ENCODE assay signal across 9 mouse cellular contexts in genomic region chr16:31754172-31755025, GRCm38 (mm10).
A peak's percentile ranks its signal among the peaks of the same experiment; 100 is the strongest.
DNase-seq lines count a peak whose midpoint lies in the region; ATAC-seq and TF ChIP-seq lines count a peak whose summit lies in the region.
"Had no signal": no experiment of that assay in that cellular context is flagged by ENCODE, and none has a peak within 500 bp of the region (broad histone marks: within the 10 kb centered on the region; RNA-seq: fewer than 3 reads in every experiment).

No protein-coding gene starts in this region.

- H3K4me3 ChIP-seq in spleen, adult 2 months (ENCODE audit: extremely low read depth, insufficient read depth, insufficient read length): peak overlapping the region; percentile 28
- H3K4me3 ChIP-seq in stomach, postnatal 0 days (ENCODE audit: low read depth, low read length): no peak overlapping the region
- H3K4me3 ChIP-seq in liver, embryonic 12.5 days: no peak overlapping the region

- WGBS in spleen, adult 2 months: 29% methylated on average over 19 of the region's 19 CpGs
- 53% methylated on average over 19 of the region's 19 CpGs for whole genome bisulfite sequencing in stomach, postnatal 0 days
- 73% methylated on average over 19 of the region's 19 CpGs for WGBS in liver, embryonic 12.5 days (ENCODE audit: insufficient replicate concordance)

- TF ChIP-seq EP300 in stomach, postnatal 0 days (optimal IDR thresholded peaks at IDR 0.05): no peak

- no peak for TF ChIP-seq POLR2A in spleen, adult 2 months (IDR thresholded peaks at IDR 0.05; ENCODE audit: low read depth, low read length)

- peak overlapping the region; percentile 71 for H3K27ac ChIP-seq in spleen, adult 2 months (ENCODE audit: insufficient read depth, low read length)
- H3K27ac ChIP-seq in stomach, postnatal 0 days (replicated peaks): no peak overlapping the region
- no peak overlapping the region for H3K27ac ChIP-seq in liver, embryonic 12.5 days

- no peak overlapping the region for H3K4me2 ChIP-seq in stomach, postnatal 0 days (replicated peaks; ENCODE audit: low read depth)
- no peak overlapping the region for H3K4me2 ChIP-seq in liver, embryonic 12.5 days

- 0 out of 2 replicates have a peak, but pooled peaks have one; percentile 15 for ATAC-seq in megakaryocyte, adult 5-6 weeks (ENCODE audit: poor library complexity, severe bottlenecking)
- ATAC-seq in stomach, postnatal 0 days (ENCODE audit: low FRiP score, low TSS enrichment): no peak
- no peak for ATAC-seq in activated CD4-positive, CD25-positive, alpha-beta regulatory T cell, adult 4 months
- no peak for ATAC-seq in liver, embryonic 12.5 days

- peaks cover under 1% of the 10 kb centered on the region; the same call in 1 of the 2 replicates for H3K4me1 ChIP-seq in spleen, adult 2 months (ENCODE audit: control insufficient read depth, insufficient read depth, insufficient read length)
- H3K4me1 ChIP-seq in stomach, postnatal 0 days (replicated peaks; ENCODE audit: control insufficient read depth, insufficient read depth): no peaks in the 10 kb centered on the region; the same call in 1 of the 2 replicates
- H3K4me1 ChIP-seq in liver, embryonic 12.5 days: 0 out of 2 replicates have a peak, but pooled peaks cover 5% of the 10 kb centered on the region

- no peaks in the 10 kb centered on the region for H3K36me3 ChIP-seq in spleen, adult 2 months (ENCODE audit: control insufficient read depth, insufficient read depth, low read length)
- no peaks in the 10 kb centered on the region for H3K36me3 ChIP-seq in stomach, postnatal 0 days (ENCODE audit: control insufficient read depth, insufficient read depth, low read length)
- peaks cover 6% of the 10 kb centered on the region; the same call in 1 of the 2 replicates for H3K36me3 ChIP-seq in liver, embryonic 12.5 days

- no peaks in the 10 kb centered on the region for H3K27me3 ChIP-seq in spleen, adult 2 months (ENCODE audit: control insufficient read depth, insufficient read depth, low read length)
- H3K27me3 ChIP-seq in stomach, postnatal 0 days (ENCODE audit: control insufficient read depth, insufficient read depth, low read length): no peaks in the 10 kb centered on the region
- H3K27me3 ChIP-seq in liver, embryonic 12.5 days (replicated peaks): no peaks in the 10 kb centered on the region

- no peak for TF ChIP-seq CTCF in spleen, adult 2 months (IDR thresholded peaks at IDR 0.05; ENCODE audit: extremely low read depth, insufficient read depth, insufficient read length, insufficient replicate concordance)
- TF ChIP-seq CTCF in stomach, postnatal 0 days (IDR thresholded peaks at IDR 0.05; ENCODE audit: low read depth): no peak

- no peaks in the 10 kb centered on the region for H3K9me3 ChIP-seq in stomach, postnatal 0 days (ENCODE audit: control insufficient read depth, low read length)
- H3K9me3 ChIP-seq in liver, embryonic 12.5 days (replicated peaks): no peaks in the 10 kb centered on the region
- H3K9me3 ChIP-seq: G1E had no signal

- peak in 1 of 2 experiments; percentile 16 for DNase-seq in spleen, adult 2 months (ENCODE audit: low read depth in 1 of 2, low spot score in 2 of 2)
- DNase-seq in spleen, adult 12 weeks (ENCODE audit: low spot score): no peak
- DNase-seq in frontal cortex, postnatal 10 days (ENCODE audit: low spot score in 2 of 2): peak; percentile 28 to 29
- no peak for DNase-seq in stomach, postnatal 0 days (ENCODE audit: low spot score)
- DNase-seq in gastrocnemius, postnatal 10 days: no peak

- 0 out of 2 replicates have a peak overlapping the region, but pooled peaks have one; percentile 8 for H3K9ac ChIP-seq in stomach, postnatal 0 days (ENCODE audit: low read length)
- H3K9ac ChIP-seq in liver, embryonic 12.5 days: no peak overlapping the region

Comparison
In these comparisons a context has a peak if more than half of its experiments do, and no peak if none do; other contexts are left out.
1. DNase-seq: peak in frontal cortex, postnatal 10 days (2 of 2); none in spleen, adult 12 weeks (single experiment), stomach, postnatal 0 days (single experiment) and gastrocnemius, postnatal 10 days (single experiment).